Mouse (Mus musculus): Measurements from ENCODE around the gene Adgrg3. TPM values are rescaled to one million over a fixed set of nuclear protein-coding genes. Genes with fewer than 3 reads are reported as not detected.
A peak's percentile ranks its signal among the peaks of the same experiment; 100 is the strongest.

Gene Adgrg3
- total and polyA plus RNA-seq, 3 experiments, result 0.08 TPM; not detected in 2

- peaks cover 3% of the 10 kb centered on the region for H3K79me2 ChIP-seq (ENCODE audit: control insufficient read depth, insufficient read depth, low read length, poor library complexity)
- no peaks in the 10 kb centered on the region for H3K9me3 ChIP-seq (replicated peaks; ENCODE audit: insufficient read depth, low read length)
- TF ChIP-seq ZNF384 (IDR thresholded peaks at IDR 0.05; ENCODE audit: low read depth, low read length) (peak; percentile 69), TBP (IDR thresholded peaks at IDR 0.05; ENCODE audit: low read depth, low read length) (no peak)
- no peak for DNase-seq (ENCODE audit: low read depth, low spot score)
- H3K4me3 ChIP-seq (ENCODE audit: control insufficient read depth in 1 of 2, insufficient read depth in 1 of 2, low read depth in 2 of 2, low read length in 2 of 2), result no peak overlapping the region
- peaks cover 0 to 18% of the 10 kb centered on the region in 2 experiments; a peak in 3 of 4 replicates for H3K4me1 ChIP-seq (ENCODE audit: control insufficient read depth in 1 of 2, insufficient read depth in 2 of 2, low read length in 2 of 2)
- H3K27me3 ChIP-seq (ENCODE audit: control insufficient read depth in 1 of 2, insufficient read depth in 2 of 2, low read length in 2 of 2), result no peaks in the 10 kb centered on the region
- no peak overlapping the region for H3K27ac ChIP-seq (ENCODE audit: control insufficient read depth, low read depth, low read length)
- peaks cover 0 to 2% of the 10 kb centered on the region in 2 experiments; a peak in 2 of 4 replicates for H3K36me3 ChIP-seq (ENCODE audit: control insufficient read depth in 1 of 2, insufficient read depth in 2 of 2, low read length in 2 of 2)
- no peak overlapping the region for H3K9ac ChIP-seq (ENCODE audit: control insufficient read depth, low read depth, low read length, poor library complexity, severe bottlenecking)
These were observed 36.5 kb upstream of the Adgrg3 start for GRCm38 (mm10) chr8:94980976-94981375.

DNA sequence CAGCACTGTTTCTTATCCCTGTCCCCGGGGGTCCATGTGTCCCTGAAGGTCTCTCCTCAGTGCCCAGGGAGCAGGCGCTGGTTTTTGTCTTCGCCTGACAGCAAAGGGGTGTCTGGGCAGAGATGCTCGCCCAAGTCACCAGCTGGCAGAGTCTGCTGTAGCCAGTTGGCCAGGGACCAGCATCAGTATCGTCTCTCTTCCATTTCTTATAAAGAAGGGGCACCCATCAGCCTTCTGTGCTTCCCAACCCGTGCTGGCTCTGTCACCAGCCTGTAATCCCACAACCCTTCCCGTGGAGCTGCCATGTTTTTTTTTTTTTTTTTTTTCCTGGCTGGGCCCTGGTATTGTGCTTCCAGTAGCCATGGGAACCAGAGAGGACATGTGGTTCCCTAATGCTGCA is 35.6 kb upstream of the Adgrg3 start:
- no peak overlapping the region for H3K9ac ChIP-seq (ENCODE audit: control insufficient read depth, low read depth, low read length, poor library complexity, severe bottlenecking)
- H3K79me2 ChIP-seq (ENCODE audit: control insufficient read depth, insufficient read depth, low read length, poor library complexity), result peaks cover 3% of the 10 kb centered on the region
- no peak for DNase-seq (ENCODE audit: low read depth, low spot score)
- no peak overlapping the region for H3K27ac ChIP-seq (ENCODE audit: control insufficient read depth, low read depth, low read length)
- H3K27me3 ChIP-seq (ENCODE audit: control insufficient read depth in 1 of 2, insufficient read depth in 2 of 2, low read length in 2 of 2), result no peaks in the 10 kb centered on the region
- TF ChIP-seq SIN3A (IDR thresholded peaks at IDR 0.05; ENCODE audit: low read length) (no peak), ELF1 (IDR thresholded peaks at IDR 0.05; ENCODE audit: low read depth, low read length) (no peak), ZMIZ1 (IDR thresholded peaks at IDR 0.05; ENCODE audit: low read depth, low read length) (no peak), USF1 (IDR thresholded peaks at IDR 0.05; ENCODE audit: low read depth, low read length) (no peak), TBP (IDR thresholded peaks at IDR 0.05; ENCODE audit: low read depth, low read length) (no peak), GATA1 (IDR thresholded peaks at IDR 0.05; ENCODE audit: low read depth, low read length) (no peak), UBTF (IDR thresholded peaks at IDR 0.05; ENCODE audit: borderline replicate concordance, insufficient read depth, low read depth, low read length) (no peak), RAD21 (IDR thresholded peaks at IDR 0.05; ENCODE audit: low read depth, low read length) (no peak), NRF1 (IDR thresholded peaks at IDR 0.05; ENCODE audit: insufficient read depth, low read depth, low read length, poor library complexity, severe bottlenecking) (no peak), RCOR1 (IDR thresholded peaks at IDR 0.05; ENCODE audit: low read depth, low read length) (no peak), MAFK (IDR thresholded peaks at IDR 0.05; ENCODE audit: borderline replicate concordance, low read depth, low read length) (no peak), MYB (IDR thresholded peaks at IDR 0.05; ENCODE audit: low read depth, low read length) (no peak)
- H3K4me1 ChIP-seq (ENCODE audit: control insufficient read depth in 1 of 2, insufficient read depth in 2 of 2, low read length in 2 of 2), result peaks cover 0 to 15% of the 10 kb centered on the region in 2 experiments; a peak in 3 of 4 replicates
- H3K36me3 ChIP-seq (ENCODE audit: control insufficient read depth in 1 of 2, insufficient read depth in 2 of 2, low read length in 2 of 2), result peaks cover 0 to 2% of the 10 kb centered on the region in 2 experiments; a peak in 2 of 4 replicates
- no peak overlapping the region for H3K4me3 ChIP-seq (ENCODE audit: control insufficient read depth in 1 of 2, insufficient read depth in 1 of 2, low read depth in 2 of 2, low read length in 2 of 2)
- no peaks in the 10 kb centered on the region for H3K9me3 ChIP-seq (replicated peaks; ENCODE audit: insufficient read depth, low read length)

GRCm38 (mm10) chr8:94983146-94983545 is 34.3 kb upstream of the Adgrg3 start:
- Histone ChIP-seq H3K36me3 (ENCODE audit: control insufficient read depth in 1 of 2, insufficient read depth in 2 of 2, low read length in 2 of 2) (peaks cover 0 to 2% of the 10 kb centered on the region in 2 experiments; a peak in 2 of 4 replicates), H3K4me3 (ENCODE audit: control insufficient read depth in 1 of 2, insufficient read depth in 1 of 2, low read depth in 2 of 2, low read length in 2 of 2) (no peak overlapping the region), H3K79me2 (ENCODE audit: control insufficient read depth, insufficient read depth, low read length, poor library complexity) (peaks cover 3% of the 10 kb centered on the region), H3K9me3 (replicated peaks; ENCODE audit: insufficient read depth, low read length) (no peaks in the 10 kb centered on the region), H3K4me1 (ENCODE audit: control insufficient read depth in 1 of 2, insufficient read depth in 2 of 2, low read length in 2 of 2) (peaks cover 0 to 12% of the 10 kb centered on the region in 2 experiments; a peak in 3 of 4 replicates), H3K9ac (ENCODE audit: control insufficient read depth, low read depth, low read length, poor library complexity, severe bottlenecking) (no peak overlapping the region), H3K27ac (ENCODE audit: control insufficient read depth, low read depth, low read length) (no peak overlapping the region), H3K27me3 (ENCODE audit: control insufficient read depth in 1 of 2, insufficient read depth in 2 of 2, low read length in 2 of 2) (no peaks in the 10 kb centered on the region)
- DNase-seq (ENCODE audit: low read depth, low spot score), result no peak
- TF ChIP-seq JUND (IDR thresholded peaks at IDR 0.05; ENCODE audit: low read depth, low read length) (0 out of 2 replicates have a peak, but pooled peaks have one; percentile 16), CHD2 (IDR thresholded peaks at IDR 0.05; ENCODE audit: low read length) (no peak)
